Mouse (Mus musculus): ENCODE measurements around the gene Acap2. TPM values are rescaled to one million over a fixed set of nuclear protein-coding genes. Genes with fewer than 3 reads are reported as not detected.
A peak's percentile ranks its signal among the peaks of the same experiment; 100 is the strongest.

Gene Acap2
- total and polyA plus RNA-seq, 2 experiments from 2014 or later = 10.9 to 26.7 TPM

DNA sequence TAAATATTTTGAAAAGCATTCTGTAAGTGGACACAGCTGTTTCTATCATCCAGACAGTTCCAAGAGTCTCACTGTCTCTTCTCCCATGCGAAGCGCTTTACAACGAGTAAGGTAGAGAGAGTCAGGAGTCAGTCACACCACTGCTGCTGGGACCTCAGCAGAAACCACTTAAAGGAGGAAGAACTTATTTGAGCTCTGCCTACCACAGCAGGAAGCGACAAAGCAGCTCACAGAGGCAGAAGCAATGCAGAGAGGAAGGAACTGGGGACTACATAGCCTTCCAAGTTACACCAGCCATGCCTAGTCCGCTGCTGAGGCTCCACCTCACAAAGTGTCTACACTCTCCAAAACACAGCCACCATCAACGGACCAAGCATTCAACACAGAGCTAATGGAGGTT is 9.2 kb downstream of the Acap2 start:
- Histone ChIP-seq H3K9ac (replicated peaks; ENCODE audit: low read length, poor library complexity, severe bottlenecking) (no peak overlapping the region), H3K4me2 (ENCODE audit: low read depth, low read length, poor library complexity, severe bottlenecking) (no peak overlapping the region), H3K27ac (ENCODE audit: low read depth, low read length) (no peak overlapping the region), H3K9me3 (ENCODE audit: low read length) (no peaks in the 10 kb centered on the region), H3K27me3 (ENCODE audit: insufficient read depth, low read length) (no peaks in the 10 kb centered on the region), H3K4me1 (ENCODE audit: insufficient read depth, low read length) (no peaks in the 10 kb centered on the region), H3K4me3 (ENCODE audit: low read depth, low read length) (no peak overlapping the region), H3K36me3 (ENCODE audit: insufficient read depth, low read length) (no peaks in the 10 kb centered on the region)
- no peak for TF ChIP-seq CTCF (IDR thresholded peaks at IDR 0.05)
- no peak for ATAC-seq (ENCODE audit: low FRiP score)
- DNase-seq (ENCODE audit: low spot score) = no peak
- WGBS = 66% methylated on average over 6 of the region's 6 CpGs

DNA sequence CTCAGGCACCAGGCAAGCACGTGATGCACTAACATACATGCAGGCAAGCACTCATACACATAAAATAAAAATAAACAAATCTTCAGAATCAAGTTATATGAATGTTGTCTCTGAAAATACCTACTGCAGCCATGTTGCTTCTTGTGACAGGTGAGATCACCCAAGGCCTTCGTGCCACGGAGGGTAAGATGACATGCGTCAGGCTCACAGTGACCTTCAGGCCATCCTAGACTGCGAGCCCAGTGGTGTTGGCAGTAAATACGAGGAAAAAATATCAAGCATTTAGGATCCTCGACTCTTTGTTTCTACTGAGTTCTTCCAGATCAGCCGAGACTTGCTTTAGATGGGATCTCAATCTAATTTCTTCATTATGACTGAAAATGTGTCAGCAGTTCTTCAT is 10.6 kb downstream of the Acap2 start:
- Histone ChIP-seq H3K4me1 (ENCODE audit: insufficient read depth, low read length) (no peaks in the 10 kb centered on the region), H3K36me3 (ENCODE audit: insufficient read depth, low read length) (no peaks in the 10 kb centered on the region), H3K4me2 (ENCODE audit: low read depth, low read length, poor library complexity, severe bottlenecking) (no peak overlapping the region), H3K27me3 (ENCODE audit: insufficient read depth, low read length) (no peaks in the 10 kb centered on the region), H3K27ac (ENCODE audit: low read depth, low read length) (no peak overlapping the region), H3K9me3 (ENCODE audit: low read length) (no peaks in the 10 kb centered on the region), H3K4me3 (ENCODE audit: low read depth, low read length) (no peak overlapping the region), H3K9ac (replicated peaks; ENCODE audit: low read length, poor library complexity, severe bottlenecking) (no peak overlapping the region)
- DNase-seq (ENCODE audit: low spot score) (no peak), ATAC-seq (ENCODE audit: low FRiP score) (no peak)
- no peak for TF ChIP-seq CTCF (IDR thresholded peaks at IDR 0.05)
- WGBS = 93% methylated on average over 8 of the region's 8 CpGs

DNA sequence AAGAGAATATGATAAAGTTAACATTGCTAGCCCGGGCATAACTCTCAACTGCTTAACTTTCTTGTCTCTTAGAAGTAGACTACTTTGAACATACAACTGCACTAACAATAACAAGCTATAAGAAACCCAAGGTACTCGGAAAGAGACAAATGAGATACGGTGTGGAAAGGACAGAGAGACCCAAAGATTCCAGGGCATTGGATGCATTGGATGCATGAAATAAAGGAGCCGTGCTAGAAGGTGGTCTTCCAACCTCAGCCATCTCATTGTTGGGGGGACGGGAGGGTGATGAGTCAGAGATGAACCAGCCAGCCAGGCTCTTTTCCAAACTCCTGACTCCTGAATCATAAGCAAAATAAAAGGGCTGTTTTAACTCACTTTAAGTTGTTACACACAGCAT is 11.8 kb downstream of the Acap2 start:
- no peak for TF ChIP-seq CTCF (IDR thresholded peaks at IDR 0.05)
- WGBS = 87% methylated on average over 5 of the region's 5 CpGs
- ATAC-seq (ENCODE audit: low FRiP score) = no peak

DNA sequence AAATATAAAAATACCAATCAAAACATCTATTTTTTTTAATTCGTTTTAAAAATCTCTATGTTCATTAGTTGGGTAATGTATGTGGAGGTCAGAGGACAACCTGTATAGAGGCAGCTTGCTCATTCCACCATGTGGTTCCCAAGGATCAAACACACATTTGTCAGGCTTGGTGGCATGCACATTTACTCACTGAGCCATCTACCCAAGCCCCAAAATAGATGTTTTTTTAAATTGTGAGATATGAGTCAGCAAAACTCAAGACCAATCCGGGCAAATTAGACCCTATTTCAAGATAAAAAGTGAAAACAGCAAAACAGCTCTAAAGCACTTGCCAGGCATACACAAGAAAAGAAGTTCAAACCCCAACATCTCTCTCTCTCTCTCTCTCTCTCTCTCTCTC is 12.2 kb downstream of the Acap2 start:
- Histone ChIP-seq H3K4me3 (ENCODE audit: low read depth, low read length) (no peak overlapping the region), H3K4me1 (ENCODE audit: insufficient read depth, low read length) (no peaks in the 10 kb centered on the region), H3K36me3 (ENCODE audit: insufficient read depth, low read length) (no peaks in the 10 kb centered on the region), H3K4me2 (ENCODE audit: low read depth, low read length, poor library complexity, severe bottlenecking) (no peak overlapping the region), H3K27me3 (ENCODE audit: insufficient read depth, low read length) (no peaks in the 10 kb centered on the region), H3K9ac (replicated peaks; ENCODE audit: low read length, poor library complexity, severe bottlenecking) (no peak overlapping the region), H3K9me3 (ENCODE audit: low read length) (no peaks in the 10 kb centered on the region), H3K27ac (ENCODE audit: low read depth, low read length) (no peak overlapping the region)
- ATAC-seq (ENCODE audit: low FRiP score) (no peak), DNase-seq (ENCODE audit: low spot score) (no peak)
- TF ChIP-seq CTCF (IDR thresholded peaks at IDR 0.05) = no peak
- WGBS = 93% methylated on average over 2 of the region's 2 CpGs

More for the DNA sequence above, 11.8 kb downstream of the Acap2 start:
- Histone ChIP-seq H3K4me3 (ENCODE audit: low read depth, low read length) (no peak overlapping the region), H3K27me3 (ENCODE audit: insufficient read depth, low read length) (no peaks in the 10 kb centered on the region), H3K9me3 (ENCODE audit: low read length) (no peaks in the 10 kb centered on the region), H3K36me3 (ENCODE audit: insufficient read depth, low read length) (no peaks in the 10 kb centered on the region), H3K4me1 (ENCODE audit: insufficient read depth, low read length) (no peaks in the 10 kb centered on the region), H3K27ac (ENCODE audit: low read depth, low read length) (no peak overlapping the region), H3K9ac (replicated peaks; ENCODE audit: low read length, poor library complexity, severe bottlenecking) (no peak overlapping the region), H3K4me2 (ENCODE audit: low read depth, low read length, poor library complexity, severe bottlenecking) (no peak overlapping the region)
- no peak for DNase-seq (ENCODE audit: low spot score)

DNA sequence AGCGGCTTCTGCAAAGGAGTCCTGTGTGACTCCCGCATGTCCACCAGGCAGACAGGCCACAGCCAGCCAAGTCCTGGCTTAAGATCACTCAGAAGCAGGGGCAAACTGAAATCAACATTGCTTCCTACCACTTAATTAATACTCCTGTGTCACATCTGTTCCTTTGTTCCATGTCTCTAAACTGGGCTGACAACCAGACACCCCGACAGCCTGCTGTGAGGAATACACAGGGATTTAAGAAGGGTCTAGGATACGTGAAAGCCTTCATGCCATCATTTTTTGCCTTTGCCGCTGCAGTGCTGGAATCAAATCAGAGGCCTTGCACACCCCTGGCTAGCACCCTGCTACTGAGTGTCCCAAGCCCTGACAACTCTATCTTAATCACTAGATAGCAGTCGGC is 12.8 kb downstream of the Acap2 start:
- no peak for TF ChIP-seq CTCF (IDR thresholded peaks at IDR 0.05)
- WGBS = 30% methylated on average over 6 of the region's 6 CpGs
- Histone ChIP-seq H3K4me2 (ENCODE audit: low read depth, low read length, poor library complexity, severe bottlenecking) (no peak overlapping the region), H3K9me3 (ENCODE audit: low read length) (no peaks in the 10 kb centered on the region), H3K27me3 (ENCODE audit: insufficient read depth, low read length) (no peaks in the 10 kb centered on the region), H3K9ac (replicated peaks; ENCODE audit: low read length, poor library complexity, severe bottlenecking) (no peak overlapping the region), H3K4me1 (ENCODE audit: insufficient read depth, low read length) (0 out of 2 replicates have a peak, but pooled peaks cover 2% of the 10 kb centered on the region), H3K4me3 (ENCODE audit: low read depth, low read length) (no peak overlapping the region), H3K27ac (ENCODE audit: low read depth, low read length) (no peak overlapping the region), H3K36me3 (ENCODE audit: insufficient read depth, low read length) (no peaks in the 10 kb centered on the region)
- ATAC-seq (ENCODE audit: low FRiP score) = no peak
- DNase-seq (ENCODE audit: low spot score) = peak; percentile 39

DNA sequence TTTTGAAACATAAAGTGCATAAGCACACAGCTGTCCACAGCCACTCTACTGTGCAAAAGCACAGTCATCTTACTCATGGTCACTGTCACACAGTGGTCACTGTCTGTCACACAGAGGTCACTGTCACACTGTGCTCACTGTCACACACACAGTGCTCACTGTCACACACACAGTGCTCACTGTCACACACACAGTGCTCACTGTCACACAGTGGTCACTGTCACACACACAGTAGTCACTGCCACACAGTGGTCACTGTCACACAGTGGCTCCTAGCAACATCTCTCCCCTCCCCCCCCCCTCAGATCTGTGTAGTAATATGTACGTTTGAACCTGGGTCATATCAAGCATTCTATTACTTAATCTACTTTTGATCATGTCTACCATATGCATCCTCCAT is 13.9 kb downstream of the Acap2 start:
- Histone ChIP-seq H3K9ac (replicated peaks; ENCODE audit: low read length, poor library complexity, severe bottlenecking) (no peak overlapping the region), H3K27me3 (ENCODE audit: insufficient read depth, low read length) (no peaks in the 10 kb centered on the region), H3K4me1 (ENCODE audit: insufficient read depth, low read length) (0 out of 2 replicates have a peak, but pooled peaks cover 2% of the 10 kb centered on the region), H3K36me3 (ENCODE audit: insufficient read depth, low read length) (no peaks in the 10 kb centered on the region), H3K4me3 (ENCODE audit: low read depth, low read length) (no peak overlapping the region), H3K9me3 (ENCODE audit: low read length) (no peaks in the 10 kb centered on the region), H3K4me2 (ENCODE audit: low read depth, low read length, poor library complexity, severe bottlenecking) (no peak overlapping the region), H3K27ac (ENCODE audit: low read depth, low read length) (no peak overlapping the region)
- WGBS = 85% methylated on average over 1 of the region's 1 CpGs
- TF ChIP-seq CTCF (IDR thresholded peaks at IDR 0.05) = no peak
- no peak for ATAC-seq (ENCODE audit: low FRiP score)
- DNase-seq (ENCODE audit: low spot score) = no peak
